11 mouse cellular contexts compared by ENCODE assay signal in the genomic region with DNA sequence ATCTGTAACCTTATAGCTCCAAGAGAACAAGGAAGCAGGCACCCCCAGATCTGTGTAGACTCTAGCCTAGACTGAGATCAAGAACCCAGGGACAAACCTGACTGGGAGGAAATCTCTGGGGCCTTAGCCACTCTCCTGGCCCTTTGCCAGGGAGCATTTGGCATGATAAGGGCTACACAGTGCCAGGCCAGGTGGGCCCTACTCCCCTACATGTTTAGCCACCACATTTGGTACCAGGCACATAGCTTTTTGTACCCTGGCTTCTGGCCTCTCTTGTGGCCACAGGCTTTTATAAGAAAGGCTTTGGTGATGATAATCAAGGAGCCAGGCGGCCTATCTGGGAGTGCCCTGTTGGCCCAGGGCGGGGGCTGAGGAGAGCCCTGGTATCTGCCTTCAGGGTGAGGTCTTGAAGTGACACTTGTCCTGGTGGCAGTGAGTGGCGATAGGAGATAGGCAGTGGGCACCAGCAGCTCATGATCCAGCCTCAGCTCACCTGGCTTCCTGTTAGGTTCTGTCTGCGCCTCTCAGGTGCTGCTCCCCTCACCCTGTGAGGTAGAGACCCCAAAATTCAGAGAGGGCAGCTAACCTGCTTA. TPM values are rescaled to one million over a fixed set of nuclear protein-coding genes. Genes with fewer than 3 reads are reported as not detected.
DNase-seq lines count a peak whose midpoint lies in the region; ATAC-seq lines count a peak whose summit lies in the region.
"Had no signal": no experiment of that assay in that cellular context is flagged by ENCODE, and none has a peak within 500 bp of the region (broad histone marks: within the 10 kb centered on the region; RNA-seq: fewer than 3 reads in every experiment).

No protein-coding gene starts in this region.

- peaks cover 69% of the 10 kb centered on the region for H3K36me3 ChIP-seq in megakaryocyte, embryonic 14.5 days (replicated peaks; ENCODE audit: low read length)
- H3K36me3 ChIP-seq in limb, embryonic 10.5 days, result no peaks in the 10 kb centered on the region
- no peaks in the 10 kb centered on the region for H3K36me3 ChIP-seq in stomach, embryonic 14.5 days (ENCODE audit: control insufficient read depth, insufficient read depth, low read length)
- H3K36me3 ChIP-seq in forebrain, embryonic 11.5 days (ENCODE audit: control insufficient read depth, insufficient read depth, low read length), result no peaks in the 10 kb centered on the region
- H3K36me3 ChIP-seq: neural tube, embryonic 12.5 days had no signal

- H3K27me3 ChIP-seq in megakaryocyte, embryonic 14.5 days (replicated peaks), result no peaks in the 10 kb centered on the region
- no peaks in the 10 kb centered on the region for H3K27me3 ChIP-seq in limb, embryonic 10.5 days (ENCODE audit: low read depth, poor library complexity, severe bottlenecking)
- no peaks in the 10 kb centered on the region for H3K27me3 ChIP-seq in stomach, embryonic 14.5 days (ENCODE audit: control insufficient read depth, insufficient read depth, low read length)
- no peaks in the 10 kb centered on the region for H3K27me3 ChIP-seq in forebrain, embryonic 11.5 days (ENCODE audit: control insufficient read depth, insufficient read depth, low read length)
- H3K27me3 ChIP-seq: neural tube, embryonic 12.5 days had no signal

- H3K9ac ChIP-seq in stomach, embryonic 14.5 days (replicated peaks; ENCODE audit: low read depth, low read length), result no peak overlapping the region
- no peak overlapping the region for H3K9ac ChIP-seq in forebrain, embryonic 11.5 days (ENCODE audit: low read length)
- H3K9ac ChIP-seq: neural tube, embryonic 12.5 days had no signal

- H3K4me3 ChIP-seq in megakaryocyte, embryonic 14.5 days (replicated peaks), result peak overlapping the region; percentile 62
- H3K4me3 ChIP-seq in limb, embryonic 10.5 days, result no peak overlapping the region
- H3K4me3 ChIP-seq in stomach, embryonic 14.5 days (ENCODE audit: low read depth, low read length), result no peak overlapping the region
- no peak overlapping the region for H3K4me3 ChIP-seq in forebrain, embryonic 11.5 days (ENCODE audit: low read depth, low read length)
- H3K4me3 ChIP-seq: neural tube, embryonic 12.5 days had no signal

- H3K9me3 ChIP-seq in megakaryocyte, embryonic 14.5 days, result no peaks in the 10 kb centered on the region
- H3K9me3 ChIP-seq in limb, embryonic 10.5 days (replicated peaks), result no peaks in the 10 kb centered on the region
- H3K9me3 ChIP-seq in stomach, embryonic 14.5 days (ENCODE audit: control insufficient read depth, low read depth, low read length), result no peaks in the 10 kb centered on the region
- H3K9me3 ChIP-seq in forebrain, embryonic 11.5 days (ENCODE audit: control insufficient read depth, low read length), result no peaks in the 10 kb centered on the region
- H3K9me3 ChIP-seq: neural tube, embryonic 12.5 days had no signal

- DNase-seq in cerebellum, postnatal 10 days, result peak; percentile 60 to 64
- no peak for DNase-seq in cerebellum, adult 11-12 months
- DNase-seq in limb, embryonic 10.5 days (ENCODE audit: low spot score), result no peak
- DNase-seq in forebrain, embryonic 11.5 days (ENCODE audit: low spot score), result no peak
- no peak for DNase-seq in ovary, postnatal 36 days (ENCODE audit: low spot score)
- DNase-seq: adrenal gland, postnatal 25 days; lung, postnatal 10 days had no signal

- no peak for ATAC-seq in megakaryocyte, adult 5-6 weeks (ENCODE audit: poor library complexity, severe bottlenecking)
- ATAC-seq in stomach, embryonic 14.5 days (ENCODE audit: insufficient number of reproducible peaks, insufficient read depth, low FRiP score, low read depth), result peak; percentile 66; the same call in 1 of the 2 replicates
- no peak for ATAC-seq in forebrain, embryonic 11.5 days (replicated peaks; ENCODE audit: low FRiP score)

- WGBS in limb, embryonic 10.5 days, result 90% methylated on average over 4 of the region's 4 CpGs
- WGBS in stomach, embryonic 14.5 days, result 84% methylated on average over 4 of the region's 4 CpGs
- 80% methylated on average over 4 of the region's 4 CpGs for WGBS in forebrain, embryonic 11.5 days

- no peak overlapping the region for H3K4me2 ChIP-seq in stomach, embryonic 14.5 days (replicated peaks; ENCODE audit: low read depth, low read length)
- H3K4me2 ChIP-seq in forebrain, embryonic 11.5 days (ENCODE audit: low read depth, low read length, severe bottlenecking), result no peak overlapping the region
- H3K4me2 ChIP-seq: neural tube, embryonic 12.5 days had no signal

- peaks cover 93% of the 10 kb centered on the region for H3K4me1 ChIP-seq in megakaryocyte, embryonic 14.5 days
- H3K4me1 ChIP-seq in limb, embryonic 10.5 days, result peaks cover 69% of the 10 kb centered on the region
- peaks cover 53% of the 10 kb centered on the region for H3K4me1 ChIP-seq in stomach, embryonic 14.5 days (ENCODE audit: control insufficient read depth, insufficient read depth, low read length)
- H3K4me1 ChIP-seq in forebrain, embryonic 11.5 days (replicated peaks; ENCODE audit: control insufficient read depth, insufficient read depth, low read length), result peaks cover 6% of the 10 kb centered on the region; the same call in 1 of the 2 replicates

- peak overlapping the region; percentile 38 for H3K27ac ChIP-seq in limb, embryonic 10.5 days
- H3K27ac ChIP-seq in stomach, embryonic 14.5 days (ENCODE audit: low read length), result peak overlapping the region; percentile 82
- H3K27ac ChIP-seq in forebrain, embryonic 11.5 days (ENCODE audit: low read depth, low read length), result no peak overlapping the region
- H3K27ac ChIP-seq: neural tube, embryonic 12.5 days had no signal

RNA-seq across cellular contexts. Expression of gene Slc9a1, which starts 25.6 kb away (rescaled TPM):
- 50.9 and 56.9 TPM in 2 replicates for polyA plus RNA-seq in megakaryocyte, embryonic 14.5 days (2012; ENCODE audit: insufficient read depth, low replicate concordance)
- total RNA-seq in megakaryocyte, adult 5-6 weeks (2015), result 20.3 and 23.1 TPM in 2 replicates
- total RNA-seq in megakaryocyte, adult 5-6 weeks (2017), result 11.0 and 11.6 TPM in 2 replicates
- polyA plus RNA-seq in limb, embryonic 10.5 days (2016; fragmentation: Nextera tagmentation; extraction: Ambion mirVana), result 8.7 and 9.0 TPM in 2 replicates
- 9.8 and 10.6 TPM in 2 replicates for polyA plus RNA-seq in stomach, embryonic 14.5 days (2014; fragmentation: Nextera tagmentation; extraction: Ambion mirVana)
- polyA plus RNA-seq in forebrain, embryonic 11.5 days (2014; fragmentation: Nextera tagmentation; extraction: Ambion mirVana), result 7.4 and 9.4 TPM in 2 replicates

RNA-seq across cellular contexts. Expression of gene Wdtc1, which starts 41.8 kb away (rescaled TPM):
- 85.7 and 118 TPM in 2 replicates for polyA plus RNA-seq in megakaryocyte, embryonic 14.5 days (2012; ENCODE audit: insufficient read depth, low replicate concordance)
- 16.5 and 18.5 TPM in 2 replicates for total RNA-seq in megakaryocyte, adult 5-6 weeks (2015)
- total RNA-seq in megakaryocyte, adult 5-6 weeks (2017), result 11.6 and 14.1 TPM in 2 replicates
- 14.3 and 15.5 TPM in 2 replicates for polyA plus RNA-seq in limb, embryonic 10.5 days (2016; fragmentation: Nextera tagmentation; extraction: Ambion mirVana)
- 18.5 and 19.9 TPM in 2 replicates for polyA plus RNA-seq in stomach, embryonic 14.5 days (2014; fragmentation: Nextera tagmentation; extraction: Ambion mirVana)
- 21.0 and 24.7 TPM in 2 replicates for polyA plus RNA-seq in forebrain, embryonic 11.5 days (2014; fragmentation: Nextera tagmentation; extraction: Ambion mirVana)

Comparison
In these comparisons a context has a peak if more than half of its experiments do, and no peak if none do; other contexts are left out.
1. DNase-seq: peak in cerebellum, postnatal 10 days (2 of 2); none in cerebellum, adult 11-12 months (single experiment), limb, embryonic 10.5 days (single experiment), forebrain, embryonic 11.5 days (single experiment) and ovary, postnatal 36 days (single experiment).